ENCODE assay signal across 19 mouse cellular contexts in the genomic region with DNA sequence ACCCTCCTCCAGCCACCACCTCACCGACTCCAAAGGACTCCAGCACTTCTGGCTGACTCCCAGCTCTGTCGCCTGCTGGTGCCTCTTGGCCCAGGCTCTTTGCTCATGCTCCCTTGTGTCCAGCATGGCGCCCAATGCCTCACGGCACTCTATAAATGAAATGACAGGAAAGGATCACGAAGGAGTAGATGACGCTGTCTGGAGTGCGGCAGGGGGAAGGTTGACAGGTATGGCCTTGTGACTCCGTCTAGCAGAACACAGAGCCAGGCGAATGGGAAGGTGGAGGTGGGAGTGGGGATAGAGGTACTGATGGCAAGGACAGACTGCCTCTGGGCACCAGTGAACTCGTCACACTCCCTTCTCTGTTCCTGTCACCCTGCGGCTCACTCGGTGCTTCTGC.
DNase-seq lines count a peak whose midpoint lies in the region; ATAC-seq and TF ChIP-seq lines count a peak whose summit lies in the region.
"Had no signal": no experiment of that assay in that cellular context is flagged by ENCODE, and none has a peak within 500 bp of the region (broad histone marks: within the 10 kb centered on the region; RNA-seq: fewer than 3 reads in every experiment).

No protein-coding gene starts in this region.

- H3K27me3 ChIP-seq in cerebellum, adult 2 months (ENCODE audit: control insufficient read depth, insufficient read depth, low read length), result no peaks in the 10 kb centered on the region
- peaks cover 5% of the 10 kb centered on the region; the same call in 1 of the 2 replicates for H3K27me3 ChIP-seq in heart, embryonic 10.5 days (ENCODE audit: insufficient read depth, poor library complexity, severe bottlenecking)
- no peaks in the 10 kb centered on the region for H3K27me3 ChIP-seq in G1E (ENCODE audit: insufficient read depth, low read length)
- H3K27me3 ChIP-seq: Patski had no signal

- no peak for TF ChIP-seq CTCF in cerebellum, adult 2 months (IDR thresholded peaks at IDR 0.05; ENCODE audit: borderline replicate concordance, insufficient read depth, low read depth, low read length)
- TF ChIP-seq CTCF in G1E (IDR thresholded peaks at IDR 0.05; ENCODE audit: low read depth, low read length), result no peak

- 77% methylated on average over 12 of the region's 12 CpGs for WGBS in cerebellum, adult 2 months
- 90% methylated on average over 12 of the region's 12 CpGs for WGBS in heart, embryonic 10.5 days

- H3K4me1 ChIP-seq in cerebellum, adult 2 months (ENCODE audit: control insufficient read depth, insufficient read depth, low read length), result peaks cover 48% of the 10 kb centered on the region
- no peaks in the 10 kb centered on the region for H3K4me1 ChIP-seq in heart, embryonic 10.5 days
- H3K4me1 ChIP-seq in G1E (ENCODE audit: insufficient read depth, low read depth, low read length), result no peaks in the 10 kb centered on the region

- peak in 1 of 2 experiments; percentile 30 for DNase-seq in cerebellum, adult 2 months
- DNase-seq in cerebellum, postnatal 25 days, result no peak
- peak; percentile 53 for DNase-seq in cerebellum, adult 9-10 months
- no peak for DNase-seq in cerebellum, adult 11 months
- peak; percentile 56 for DNase-seq in heart, adult 11 months
- no peak for DNase-seq in heart, embryonic 10.5 days (ENCODE audit: low spot score)
- no peak for DNase-seq in G1E (ENCODE audit: low spot score)
- no peak for DNase-seq in layer of hippocampus, adult 8-10 months (ENCODE audit: low spot score in 2 of 2)
- DNase-seq: adrenal gland, adult 2 months; adrenal gland, adult 8-10 months; adrenal gland, postnatal 10 days; adrenal gland, postnatal 14 days; adrenal gland, postnatal 25 days; adrenal gland, postnatal 36 days; B cell, adult 2 months; cerebellum, adult 8-10 months had no signal

- H3K36me3 ChIP-seq in heart, embryonic 10.5 days, result no peaks in the 10 kb centered on the region
- no peaks in the 10 kb centered on the region for H3K36me3 ChIP-seq in G1E (replicated peaks)

- TF ChIP-seq POLR2A in cerebellum, adult 2 months (IDR thresholded peaks at IDR 0.05; ENCODE audit: borderline replicate concordance, insufficient read depth, low read length), result no peak

- no peak for ATAC-seq in G1E (ENCODE audit: extremely low read depth, insufficient number of reproducible peaks, low FRiP score, poor library complexity, severe bottlenecking)
- ATAC-seq: activated CD4-positive, CD25-positive, alpha-beta regulatory T cell, adult 4 months; CD4-positive, CD25-positive, alpha-beta regulatory T cell, adult 4 months; Patski had no signal

- H3K27ac ChIP-seq in cerebellum, adult 2 months (ENCODE audit: insufficient read depth, low read length), result peak overlapping the region; percentile 8; the same call in 1 of the 2 replicates
- no peak overlapping the region for H3K27ac ChIP-seq in heart, embryonic 10.5 days

- H3K4me3 ChIP-seq in cerebellum, adult 2 months (replicated peaks; ENCODE audit: insufficient read depth, low read depth, low read length), result no peak overlapping the region
- H3K4me3 ChIP-seq in heart, embryonic 10.5 days, result no peak overlapping the region
- 0 out of 2 replicates have a peak overlapping the region, but pooled peaks have one; percentile 5 for H3K4me3 ChIP-seq in G1E (ENCODE audit: low read depth, low read length)

- no peaks in the 10 kb centered on the region for H3K9me3 ChIP-seq in heart, embryonic 10.5 days
- H3K9me3 ChIP-seq in G1E (replicated peaks), result peaks cover 14% of the 10 kb centered on the region

Comparison
In these comparisons a context has a peak if more than half of its experiments do, and no peak if none do; other contexts are left out.
1. DNase-seq: peak in cerebellum, adult 9-10 months (single experiment) and heart, adult 11 months (single experiment); none in cerebellum, postnatal 25 days (0 of 2), cerebellum, adult 11 months (single experiment), heart, embryonic 10.5 days (single experiment), G1E (single experiment) and layer of hippocampus, adult 8-10 months (0 of 2).